Mouse (Mus musculus) stomach, postnatal 0 days (tissue): ENCODE results near the gene Arhgef10l. TPM values are rescaled to one million over a fixed set of nuclear protein-coding genes. Genes with fewer than 3 reads are reported as not detected.
"Not testable (repeated sequence)": the region's sequence is repeated elsewhere in the genome, so short reads cannot be mapped to it uniquely, and the experiment has no call there.

Experiments used
- ATAC-seq: fragments of 200-750 bp; cut with Nextera tagmentation; 2 replicates; pipeline ENCODE4 v1.8.0; 2017; ENCODE audit not compliant: low FRiP score, low TSS enrichment
- DNase-seq: peaks from one replicate; pipeline ENCODE4 v3.0.0-alpha.2; 2016; ENCODE audit warnings: low spot score
- H3K27ac ChIP-seq: fragments of 300-500 bp; sonication (generic); replicated peaks from 2 replicates; pipeline ENCODE4 v1.5.1; 2014; ENCODE audit warnings: mild to moderate bottlenecking, control low read depth
- H3K27me3 ChIP-seq: fragments of 300-500 bp; sonication (generic); 2 replicates; pipeline ENCODE4 v1.6.1; 2014; ENCODE audit warnings: low read length; ENCODE audit not compliant: control insufficient read depth, insufficient read depth
- H3K36me3 ChIP-seq: fragments of 300-500 bp; sonication (generic); 2 replicates; pipeline ENCODE4 v1.6.1; 2014; ENCODE audit warnings: low read length, mixed read lengths; ENCODE audit not compliant: control insufficient read depth, insufficient read depth
- H3K4me1 ChIP-seq: fragments of 300-500 bp; sonication (generic); replicated peaks from 2 replicates; pipeline ENCODE4 v1.6.1; 2014; ENCODE audit warnings: antibody characterized with exemption; ENCODE audit not compliant: control insufficient read depth, insufficient read depth
- H3K4me2 ChIP-seq: fragments of 300-500 bp; sonication (generic); replicated peaks from 2 replicates; pipeline ENCODE4 v1.6.1; 2014; ENCODE audit warnings: low read depth, mild to moderate bottlenecking, control low read depth, moderate library complexity
- H3K4me3 ChIP-seq: fragments of 300-500 bp; sonication (generic); 2 replicates; pipeline ENCODE4 v1.5.1; 2014; ENCODE audit warnings: low read depth, low read length, control low read depth
- H3K9ac ChIP-seq: fragments of 300-500 bp; sonication (generic); 2 replicates; pipeline ENCODE4 v1.6.1; 2014; ENCODE audit warnings: mild to moderate bottlenecking, low read length, control low read depth, mixed read lengths
- H3K9me3 ChIP-seq: fragments of 300-500 bp; sonication (generic); 2 replicates; pipeline ENCODE4 v1.6.1; 2016; ENCODE audit warnings: low read length; ENCODE audit not compliant: control insufficient read depth
- CTCF ChIP-seq: IDR thresholded peaks from 2 replicates; pipeline ENCODE4 v1.5.1; 2016; ENCODE audit warnings: antibody characterized with exemption, low read depth, mild to moderate bottlenecking, moderate library complexity
- EP300 ChIP-seq: optimal IDR thresholded peaks from 2 replicates; pipeline ENCODE3; 2016; ENCODE audit warnings: antibody characterized with exemption
- WGBS: fragments of 180-500 bp; shearing (Covaris S2); extraction: QIAGEN DNeasy Blood & Tissue Kit; methylation state at CpG from one replicate; pipeline ENCODE4 v1.1.7; 2014; 5-methylcytosine and 5-hydroxymethylcytosine counted together
- polyA plus RNA-seq: library from polyadenylated mRNA; unstranded; fragments of >200 nt; fragmentation: Nextera tagmentation; extraction: Ambion mirVana; gene quantifications from 2 replicates; pipeline ENCODE4 v1.2.1, GENCODE M21; 2015

Arhgef10l gene
- polyA plus RNA-seq, 1 experiment from 2014 or later: 11.3 TPM

DNA sequence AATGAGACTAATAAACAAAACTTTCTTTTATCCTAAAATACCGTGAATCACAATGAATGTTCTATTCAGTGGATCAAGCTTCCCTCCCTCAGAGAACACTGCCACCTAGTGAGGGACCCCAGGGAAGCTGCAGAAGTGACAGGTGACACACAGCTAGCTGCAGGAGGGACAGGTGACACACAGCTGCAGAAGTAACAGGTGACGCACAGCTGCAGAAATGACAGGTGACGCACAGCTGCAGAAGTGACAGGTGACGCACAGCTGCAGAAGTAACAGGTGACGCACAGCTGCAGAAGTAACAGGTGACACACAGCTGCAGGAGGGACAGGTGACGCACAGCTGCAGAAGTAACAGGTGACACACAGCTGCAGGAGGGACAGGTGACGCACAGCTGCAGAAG lies 90.9 kb downstream of the Arhgef10l start:
- not testable (repeated sequence) for H3K9me3 ChIP-seq, H3K27me3 ChIP-seq, H3K36me3 ChIP-seq, ATAC-seq, H3K27ac ChIP-seq, H3K4me2 ChIP-seq, DNase-seq, H3K4me1 ChIP-seq, H3K9ac ChIP-seq, H3K4me3 ChIP-seq
- 86% methylated on average over 7 of the region's 7 CpGs for whole genome bisulfite sequencing
- TF ChIP-seq CTCF: peak; percentile 52

DNA sequence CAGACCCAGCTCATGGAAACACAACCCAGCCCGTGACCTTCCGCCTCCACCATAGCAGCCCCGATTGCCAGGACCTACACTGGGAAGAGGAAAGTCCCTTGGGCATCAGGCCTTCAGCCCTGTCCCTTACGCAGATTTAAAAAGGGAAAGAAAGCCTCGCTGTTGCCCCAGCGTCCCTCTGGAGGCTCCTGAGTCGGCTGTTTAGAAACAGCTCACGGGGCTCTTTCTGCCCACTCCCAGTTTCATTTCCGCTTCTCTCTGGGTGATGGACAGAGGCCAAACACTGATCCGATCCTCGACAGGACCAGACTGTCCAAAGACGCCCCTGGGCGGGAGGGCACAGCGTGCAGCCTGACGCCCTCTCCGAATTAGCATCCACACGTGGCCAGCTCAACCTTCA lies 93.4 kb downstream of the Arhgef10l start:
- 83% methylated on average over 17 of the region's 17 CpGs for WGBS
- ATAC-seq (no peak), DNase-seq (no peak)
- TF ChIP-seq EP300: no peak
- TF ChIP-seq CTCF: no peak
- H3K4me2 ChIP-seq: no peak overlapping the region
- no peaks in the 10 kb centered on the region for H3K9me3 ChIP-seq
- H3K4me1 ChIP-seq: no peaks in the 10 kb centered on the region
- H3K36me3 ChIP-seq: peaks cover 21% of the 10 kb centered on the region
- no peak overlapping the region for H3K4me3 ChIP-seq
- no peak overlapping the region for H3K9ac ChIP-seq
- no peak overlapping the region for H3K27ac ChIP-seq
- H3K27me3 ChIP-seq: no peaks in the 10 kb centered on the region

DNA sequence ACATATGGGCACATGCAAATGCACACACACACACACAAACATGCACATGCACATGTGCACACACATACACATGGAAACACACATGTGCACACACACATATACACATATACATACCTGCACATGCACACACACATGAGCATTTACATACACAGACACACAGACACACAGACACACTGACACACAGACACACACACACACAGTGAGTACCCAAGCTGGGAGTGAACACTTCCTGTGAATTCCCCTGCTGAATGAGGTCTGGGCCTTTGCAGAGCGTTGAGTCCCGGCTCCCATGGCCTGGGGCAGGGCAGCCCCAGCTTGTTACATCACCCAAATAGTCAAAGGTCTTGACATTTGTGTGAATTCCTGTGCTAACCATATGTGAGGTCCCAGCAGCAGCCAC lies 96.4 kb downstream of the Arhgef10l start:
- no peaks in the 10 kb centered on the region for H3K9me3 ChIP-seq
- DNase-seq (no peak), ATAC-seq (no peak)
- H3K36me3 ChIP-seq: peaks cover 18% of the 10 kb centered on the region
- no peak overlapping the region for H3K4me2 ChIP-seq
- 90% methylated on average over 2 of the region's 2 CpGs for WGBS
- no peak for TF ChIP-seq EP300
- H3K27me3 ChIP-seq: no peaks in the 10 kb centered on the region
- H3K4me1 ChIP-seq: no peaks in the 10 kb centered on the region
- H3K4me3 ChIP-seq: no peak overlapping the region
- no peak overlapping the region for H3K9ac ChIP-seq
- H3K27ac ChIP-seq: no peak overlapping the region

DNA sequence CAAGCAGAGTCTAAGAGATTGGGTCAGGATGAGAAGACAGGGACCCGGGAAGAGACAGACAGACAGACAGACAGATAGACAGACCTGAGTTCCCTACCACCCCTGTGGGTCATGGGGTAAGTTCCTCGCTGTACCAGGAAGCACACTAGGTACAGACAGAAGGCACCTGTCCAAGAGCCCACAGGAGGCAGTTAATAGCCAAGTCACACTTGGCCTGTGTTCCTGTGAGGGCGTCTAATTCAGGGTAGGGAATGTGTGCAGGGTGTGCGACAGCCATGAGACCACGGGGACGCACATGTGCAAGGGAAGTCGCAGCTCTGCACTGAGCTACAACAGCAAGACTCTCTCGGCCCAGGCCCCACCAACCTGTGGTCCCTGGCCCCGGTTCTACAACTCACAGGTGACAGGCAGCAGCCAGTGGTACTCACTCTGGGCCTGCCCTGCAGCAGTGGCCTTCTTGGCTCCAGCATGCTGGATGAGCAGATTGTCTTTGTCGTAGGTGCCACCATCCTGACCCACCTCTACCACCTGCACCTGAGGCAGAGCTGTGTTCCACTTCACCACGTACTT lies 97.8 kb downstream of the Arhgef10l start:
- DNase-seq: no peak
- ATAC-seq: no peak
- Histone ChIP-seq H3K36me3 (peaks cover 18% of the 10 kb centered on the region), H3K9me3 (no peaks in the 10 kb centered on the region), H3K4me2 (no peak overlapping the region), H3K27me3 (no peaks in the 10 kb centered on the region), H3K4me3 (no peak overlapping the region), H3K27ac (no peak overlapping the region), H3K9ac (no peak overlapping the region), H3K4me1 (no peaks in the 10 kb centered on the region)
- no peak for TF ChIP-seq EP300
- TF ChIP-seq CTCF: no peak
- 96% methylated on average over 11 of the region's 11 CpGs for WGBS

DNA sequence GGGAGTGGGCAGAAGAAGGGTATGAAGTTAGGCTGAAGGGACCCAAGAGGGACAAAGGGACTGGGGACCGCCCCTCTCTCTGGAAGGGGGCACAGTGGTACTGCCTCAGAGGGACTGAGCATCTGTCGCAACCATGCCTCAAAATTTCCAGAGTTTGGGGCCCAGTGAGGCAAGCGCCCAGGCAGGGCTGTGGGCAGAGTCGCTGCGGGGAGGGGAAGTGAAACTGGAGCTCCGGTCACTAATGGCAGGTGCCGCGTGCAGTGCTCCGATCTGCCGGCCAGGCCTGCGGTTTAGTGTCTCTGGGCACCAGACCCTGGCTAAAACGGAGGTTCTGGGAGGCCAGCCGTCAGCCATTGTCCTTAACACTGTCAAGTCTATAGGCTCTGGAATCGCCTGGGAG lies 99.0 kb downstream of the Arhgef10l start:
- Histone ChIP-seq H3K4me2 (no peak overlapping the region), H3K36me3 (peaks cover 27% of the 10 kb centered on the region), H3K27me3 (no peaks in the 10 kb centered on the region), H3K9ac (no peak overlapping the region), H3K27ac (no peak overlapping the region), H3K9me3 (no peaks in the 10 kb centered on the region), H3K4me1 (no peaks in the 10 kb centered on the region), H3K4me3 (no peak overlapping the region)
- TF ChIP-seq EP300 (no peak), CTCF (no peak)
- no peak for DNase-seq
- 94% methylated on average over 14 of the region's 14 CpGs for WGBS
- ATAC-seq: no peak

DNA sequence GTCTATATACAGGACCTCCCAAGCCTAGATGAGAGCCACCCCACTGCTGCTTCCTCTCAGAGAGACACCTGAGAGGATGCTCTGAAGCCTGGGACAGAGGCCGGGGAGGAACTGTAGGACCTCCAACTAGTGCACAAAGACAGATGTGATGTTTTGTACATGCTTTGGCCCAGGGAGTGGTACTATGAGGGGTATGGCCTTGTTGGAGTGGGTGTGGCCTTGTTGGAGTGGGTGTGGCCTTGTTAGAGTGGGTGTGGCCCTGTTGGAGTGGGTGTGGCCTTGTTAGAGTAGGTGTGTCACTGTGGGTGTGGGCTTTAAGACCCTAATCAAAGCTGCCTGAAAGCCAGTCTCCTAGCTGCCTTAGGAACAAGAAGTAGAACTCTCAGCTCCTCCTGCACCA lies 101.4 kb downstream of the Arhgef10l start:
- H3K9ac ChIP-seq, H3K27me3 ChIP-seq, H3K4me1 ChIP-seq, H3K4me2 ChIP-seq, DNase-seq, H3K9me3 ChIP-seq, H3K27ac ChIP-seq, ATAC-seq, H3K4me3 ChIP-seq: not testable (repeated sequence)
- peaks cover 17% of the 10 kb centered on the region for H3K36me3 ChIP-seq
- WGBS: 90% methylated on average over 1 of the region's 1 CpGs
